Mouse (Mus musculus) erythroblast, embryonic 14.5 days (primary cell): ENCODE results near the gene Fgfr2.

Source experiments
- GATA1 ChIP-seq: IDR thresholded peaks from 2 replicates; pipeline ENCODE4 v1.6.1; 2012; ENCODE audit warnings: low read length, inconsistent platforms, mixed read lengths
- TAL1 ChIP-seq: IDR thresholded peaks from 3 replicates; pipeline ENCODE4 v1.6.1; 2012; ENCODE audit warnings: low read length, inconsistent platforms, mixed read lengths

DNA sequence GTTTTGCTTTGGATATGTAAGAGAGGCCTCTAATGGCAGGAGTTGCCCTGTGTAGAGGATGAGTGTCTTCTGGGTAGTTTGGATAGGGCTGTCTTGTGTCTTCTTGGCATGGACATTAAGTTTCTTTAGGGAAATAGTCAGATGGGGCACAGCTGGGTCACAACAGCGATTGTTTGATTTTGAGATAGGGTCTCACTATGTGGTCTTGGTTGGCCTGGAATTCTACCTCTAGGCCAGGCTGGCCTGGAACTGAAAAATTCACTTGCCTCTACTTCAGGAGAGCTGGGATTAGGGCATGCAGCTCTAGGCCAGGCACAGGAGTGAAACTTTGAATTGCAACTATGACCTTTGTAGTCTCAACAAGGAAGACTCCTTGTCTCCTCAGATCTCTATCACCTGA lies 2520.3 kb downstream of the Fgfr2 start:
- no peak for TF ChIP-seq GATA1
- TF ChIP-seq TAL1, result no peak
